Mouse (Mus musculus) forebrain, embryonic 16.5 days (tissue): ENCODE measurements around the gene Pink1. TPM values are rescaled to one million over a fixed set of nuclear protein-coding genes. Genes with fewer than 3 reads are reported as not detected.
"Not testable (repeated sequence)": the region's sequence is repeated elsewhere in the genome, so short reads cannot be mapped to it uniquely, and the experiment has no call there.

Source experiments
- ATAC-seq: fragments of 200-750 bp; cut with Nextera tagmentation; 2 replicates; pipeline ENCODE4 v1.8.0; 2017; ENCODE audit warnings: mild to moderate bottlenecking, moderate library complexity
- H3K27ac ChIP-seq: fragments of 300-500 bp; sonication (generic); 2 replicates; pipeline ENCODE4 v1.5.1; 2014; ENCODE audit warnings: low read length, control low read depth
- H3K27me3 ChIP-seq: fragments of 300-500 bp; sonication (generic); replicated peaks from 2 replicates; pipeline ENCODE4 v1.6.1; 2014; ENCODE audit warnings: low read length; ENCODE audit not compliant: control insufficient read depth, insufficient read depth
- H3K36me3 ChIP-seq: fragments of 300-500 bp; sonication (generic); 2 replicates; pipeline ENCODE4 v1.6.1; 2014; ENCODE audit not compliant: control insufficient read depth, insufficient read depth
- H3K4me1 ChIP-seq: fragments of 300-500 bp; sonication (generic); replicated peaks from 2 replicates; pipeline ENCODE4 v1.6.1; 2014; ENCODE audit warnings: low read length; ENCODE audit not compliant: control insufficient read depth, insufficient read depth
- H3K4me2 ChIP-seq: fragments of 300-500 bp; sonication (generic); 2 replicates; pipeline ENCODE4 v1.6.1; 2014; ENCODE audit warnings: mild to moderate bottlenecking, low read length, control low read depth
- H3K4me3 ChIP-seq: fragments of 300-500 bp; sonication (generic); replicated peaks from 2 replicates; pipeline ENCODE4 v1.5.1; 2014; ENCODE audit warnings: mild to moderate bottlenecking, low read length, control low read depth
- H3K9ac ChIP-seq: fragments of 300-500 bp; sonication (generic); replicated peaks from 2 replicates; pipeline ENCODE4 v1.6.1; 2014; ENCODE audit warnings: low read depth, low read length, control low read depth
- H3K9me3 ChIP-seq: fragments of 300-500 bp; sonication (generic); 2 replicates; pipeline ENCODE4 v1.6.1; 2016; ENCODE audit warnings: low read length; ENCODE audit not compliant: control insufficient read depth
- WGBS: fragments of 180-500 bp; shearing (Covaris S2); extraction: QIAGEN DNeasy Blood & Tissue Kit; methylation state at CpG from one replicate; pipeline ENCODE4 v1.1.7; 2014; 5-methylcytosine and 5-hydroxymethylcytosine counted together
- polyA plus RNA-seq: library from polyadenylated mRNA; unstranded; fragments of >200 nt; fragmentation: Nextera tagmentation; extraction: Ambion mirVana; gene quantifications from 2 replicates; pipeline ENCODE4 v1.2.1, GENCODE M21; 2015

Pink1 gene
- polyA plus RNA-seq, 1 experiment from 2014 or later = 92.8 TPM

DNA sequence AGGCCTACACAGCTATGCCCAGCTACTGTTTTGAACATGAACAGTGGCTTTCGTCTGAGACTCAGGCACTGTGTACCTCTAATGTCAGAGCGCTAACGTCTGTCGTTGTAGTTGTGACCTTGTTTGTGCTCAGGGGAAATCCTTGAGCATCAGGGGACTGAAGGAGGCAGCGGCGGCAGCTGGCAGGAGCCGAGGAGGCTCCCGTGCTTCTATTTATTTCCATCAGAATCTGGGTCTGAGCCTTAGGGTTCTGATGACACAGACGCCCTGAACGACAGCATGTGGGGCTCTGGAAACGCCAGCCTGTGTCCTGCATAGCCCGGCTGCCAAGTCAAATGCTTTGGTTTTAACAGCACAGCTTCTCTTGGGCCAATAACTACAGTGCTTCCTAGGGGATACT is 8.9 kb upstream of the Pink1 start:
- Histone ChIP-seq H3K4me2 (no peak overlapping the region), H3K9me3 (no peaks in the 10 kb centered on the region), H3K27ac (no peak overlapping the region), H3K27me3 (no peaks in the 10 kb centered on the region), H3K4me1 (no peaks in the 10 kb centered on the region), H3K4me3 (no peak overlapping the region), H3K9ac (no peak overlapping the region), H3K36me3 (no peaks in the 10 kb centered on the region)
- no peak for ATAC-seq
- WGBS = 88% methylated on average over 12 of the region's 12 CpGs

GRCm38 (mm10) chr4:138333135-138333534 is 7.0 kb upstream of the Pink1 start:
- no peak overlapping the region for H3K4me2 ChIP-seq
- H3K27me3 ChIP-seq = no peaks in the 10 kb centered on the region
- no peak for ATAC-seq
- no peak overlapping the region for H3K4me3 ChIP-seq
- H3K27ac ChIP-seq = no peak overlapping the region
- H3K9me3 ChIP-seq = no peaks in the 10 kb centered on the region
- no peaks in the 10 kb centered on the region for H3K4me1 ChIP-seq
- 87% methylated on average over 4 of the region's 4 CpGs for WGBS
- H3K36me3 ChIP-seq = no peaks in the 10 kb centered on the region
- H3K9ac ChIP-seq = no peak overlapping the region

DNA sequence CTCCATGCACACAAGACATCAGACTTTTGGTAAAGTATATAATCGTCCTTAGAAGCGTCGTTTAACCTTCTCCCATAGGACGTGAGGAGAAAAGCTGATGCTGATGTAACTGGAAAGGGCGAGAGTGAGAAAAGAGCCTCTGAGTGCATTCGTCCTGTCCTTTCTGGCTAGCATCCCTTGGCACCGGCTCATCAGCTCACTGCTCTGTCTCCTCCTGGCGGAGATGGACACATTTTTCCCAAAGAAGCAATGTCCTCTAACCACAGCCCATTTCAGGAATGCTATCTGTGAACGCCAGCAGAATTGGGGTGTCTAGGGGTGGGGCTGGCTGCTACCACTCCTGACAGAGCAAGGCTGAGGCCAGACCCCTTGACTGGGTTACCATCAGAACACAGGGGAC is 5.5 kb upstream of the Pink1 start:
- Histone ChIP-seq H3K9ac (no peak overlapping the region), H3K4me3 (no peak overlapping the region), H3K4me2 (no peak overlapping the region), H3K27me3 (no peaks in the 10 kb centered on the region), H3K9me3 (no peaks in the 10 kb centered on the region), H3K36me3 (no peaks in the 10 kb centered on the region), H3K27ac (no peak overlapping the region), H3K4me1 (no peaks in the 10 kb centered on the region)
- no peak for ATAC-seq
- WGBS = 80% methylated on average over 9 of the region's 9 CpGs

- 10% methylated on average over 15 of the region's 15 CpGs for WGBS
- H3K27ac ChIP-seq = no peak overlapping the region
- no peaks in the 10 kb centered on the region for H3K36me3 ChIP-seq
- no peaks in the 10 kb centered on the region for H3K9me3 ChIP-seq
- H3K4me1 ChIP-seq = 0 out of 2 replicates have a peak, but pooled peaks cover 6% of the 10 kb centered on the region
- no peak overlapping the region for H3K4me2 ChIP-seq
- no peak overlapping the region for H3K9ac ChIP-seq
- H3K4me3 ChIP-seq = no peak overlapping the region
- no peak for ATAC-seq
- H3K27me3 ChIP-seq = no peaks in the 10 kb centered on the region
These were observed 4.2 kb upstream of the Pink1 start for GRCm38 (mm10) chr4:138330264-138330671.

DNA sequence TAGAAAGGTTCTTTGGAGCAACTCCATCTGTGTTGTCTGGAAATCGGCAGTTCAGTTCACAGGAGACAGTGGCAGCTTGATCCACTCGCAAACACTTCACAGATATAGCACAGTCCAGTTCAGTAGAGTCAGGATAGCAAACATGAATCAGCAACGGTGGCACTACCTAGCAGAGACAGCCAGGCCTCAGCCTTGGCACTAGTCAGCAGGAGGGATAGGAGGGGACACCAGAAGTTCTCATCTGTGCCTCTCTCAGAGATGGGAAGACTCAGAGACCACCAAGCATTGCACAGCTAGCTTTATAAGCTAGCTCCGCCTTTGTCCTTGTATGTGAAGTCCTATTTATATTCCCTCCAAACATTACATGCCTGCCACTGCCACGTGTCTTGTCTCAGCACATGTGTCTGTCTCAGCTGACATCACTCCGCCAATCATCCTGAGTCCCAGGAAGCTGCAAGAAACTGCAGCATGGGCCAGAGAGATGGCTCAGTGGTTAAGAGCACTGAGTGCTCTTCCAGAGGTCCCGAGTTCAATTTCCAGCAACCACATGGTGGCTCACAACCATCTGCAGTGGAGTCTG is 1.9 kb upstream of the Pink1 start:
- Histone ChIP-seq H3K27me3 (no peaks in the 10 kb centered on the region), H3K9me3 (no peaks in the 10 kb centered on the region), H3K27ac (no peak overlapping the region), H3K4me2 (peak overlapping the region; percentile 34), H3K4me1 (peaks cover 12% of the 10 kb centered on the region; the same call in 1 of the 2 replicates), H3K36me3 (no peaks in the 10 kb centered on the region), H3K9ac (no peak overlapping the region), H3K4me3 (peak overlapping the region; percentile 14; the same call in 1 of the 2 replicates)
- ATAC-seq = no peak
- WGBS = 71% methylated on average over 7 of the region's 7 CpGs

DNA sequence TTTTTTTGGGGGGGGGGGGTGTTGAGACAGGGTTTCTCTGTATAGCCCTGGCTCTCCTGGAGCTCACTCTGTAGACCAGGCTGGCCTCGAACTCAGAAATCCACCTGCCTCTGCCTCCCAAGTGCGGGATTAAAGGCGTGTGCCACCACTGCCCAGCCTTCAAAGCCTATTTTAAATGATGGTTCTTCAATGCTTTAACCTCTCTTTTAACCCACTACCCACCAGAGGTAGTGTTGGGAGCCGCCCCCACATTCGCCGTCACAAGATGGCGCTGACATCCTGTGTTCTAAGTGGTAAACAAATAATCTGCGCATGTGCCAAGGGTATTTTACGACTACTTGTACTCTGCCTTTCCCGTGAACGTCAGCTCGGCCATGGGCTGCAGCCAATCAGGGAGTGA is 1.0 kb upstream of the Pink1 start:
- H3K9me3 ChIP-seq, H3K4me3 ChIP-seq, H3K27me3 ChIP-seq, ATAC-seq, H3K36me3 ChIP-seq, H3K9ac ChIP-seq, H3K4me2 ChIP-seq, H3K27ac ChIP-seq: not testable (repeated sequence)
- H3K4me1 ChIP-seq = peaks cover 17% of the 10 kb centered on the region; the same call in 1 of the 2 replicates
- WGBS = 53% methylated on average over 8 of the region's 12 CpGs

GRCm38 (mm10) chr4:138325466-138326076 is 536 bp downstream of the Pink1 start:
- peak; percentile 86 for ATAC-seq
- peak overlapping the region; percentile 88 for H3K4me3 ChIP-seq
- no peaks in the 10 kb centered on the region for H3K27me3 ChIP-seq
- peak overlapping the region; percentile 89 for H3K9ac ChIP-seq
- H3K9me3 ChIP-seq = no peaks in the 10 kb centered on the region
- peak overlapping the region; percentile 45 for H3K4me2 ChIP-seq
- no peaks in the 10 kb centered on the region for H3K36me3 ChIP-seq
- peak overlapping the region; percentile 94 for H3K27ac ChIP-seq
- peaks cover 17% of the 10 kb centered on the region; the same call in 1 of the 2 replicates for H3K4me1 ChIP-seq
- under 1% methylated on average over 43 of the region's 45 CpGs for WGBS

DNA sequence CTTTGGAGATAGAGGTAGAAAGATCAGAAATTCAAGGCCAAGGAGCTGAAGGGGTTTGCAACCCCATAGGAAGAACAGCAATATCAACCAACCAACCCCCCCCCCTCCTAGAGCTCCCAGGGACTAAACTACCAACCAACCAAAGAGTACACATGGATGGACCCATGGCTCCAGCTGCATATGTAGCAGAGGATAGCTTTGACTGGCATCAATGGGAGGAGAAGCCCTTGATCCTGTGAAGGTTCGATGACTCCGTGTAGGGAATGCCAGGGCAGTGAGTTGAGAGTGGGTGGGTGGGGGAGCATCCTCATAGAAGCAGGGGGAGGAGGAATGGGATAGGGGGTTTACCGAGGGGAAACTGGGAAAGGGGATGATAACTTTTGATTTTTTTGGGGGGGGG is 1.7 kb downstream of the Pink1 start:
- H3K9me3 ChIP-seq = no peaks in the 10 kb centered on the region
- 0 out of 2 replicates have a peak, but pooled peaks cover 2% of the 10 kb centered on the region for H3K36me3 ChIP-seq
- H3K4me2 ChIP-seq = no peak overlapping the region
- no peak overlapping the region for H3K4me3 ChIP-seq
- no peak overlapping the region for H3K27ac ChIP-seq
- H3K4me1 ChIP-seq = peaks cover 17% of the 10 kb centered on the region; the same call in 1 of the 2 replicates
- no peaks in the 10 kb centered on the region for H3K27me3 ChIP-seq
- 92% methylated on average over 3 of the region's 3 CpGs for WGBS
- ATAC-seq = no peak
- no peak overlapping the region for H3K9ac ChIP-seq

DNA sequence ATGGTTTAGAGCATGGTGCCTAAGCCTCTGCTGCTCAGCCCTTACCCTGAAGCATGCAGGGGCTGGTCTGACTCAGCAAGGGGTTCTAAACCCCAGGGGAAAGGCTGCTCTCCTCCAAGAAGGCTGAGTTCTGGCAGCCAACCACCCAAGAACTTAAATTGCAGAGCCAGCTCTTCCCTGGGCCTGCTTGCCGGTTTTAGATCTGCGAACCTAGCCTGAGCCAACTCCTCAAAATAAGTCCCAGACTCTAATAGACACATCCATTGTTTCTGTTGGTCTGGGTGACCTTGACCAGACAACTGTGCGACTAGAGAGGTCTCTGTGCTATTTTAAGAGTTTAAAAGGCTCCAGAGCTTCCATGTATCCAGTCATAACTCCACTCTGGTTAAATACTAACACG is 2.4 kb downstream of the Pink1 start:
- H3K27me3 ChIP-seq = no peaks in the 10 kb centered on the region
- no peak overlapping the region for H3K9ac ChIP-seq
- H3K4me3 ChIP-seq = no peak overlapping the region
- 0 out of 2 replicates have a peak, but pooled peaks cover 2% of the 10 kb centered on the region for H3K36me3 ChIP-seq
- no peak for ATAC-seq
- no peaks in the 10 kb centered on the region for H3K9me3 ChIP-seq
- H3K27ac ChIP-seq = no peak overlapping the region
- peaks cover 17% of the 10 kb centered on the region; the same call in 1 of the 2 replicates for H3K4me1 ChIP-seq
- WGBS = 68% methylated on average over 4 of the region's 4 CpGs
- no peak overlapping the region for H3K4me2 ChIP-seq
